Mouse (Mus musculus) intestine, embryonic 14.5 days (tissue): Measurements from ENCODE around the gene Gm12800. TPM values are rescaled to one million over a fixed set of nuclear protein-coding genes. Genes with fewer than 3 reads are reported as not detected.

Source experiments
- polyA plus RNA-seq: library from polyadenylated mRNA; unstranded; fragments of >200 nt; fragmentation: Nextera tagmentation; extraction: Ambion mirVana; gene quantifications from 2 replicates; pipeline ENCODE4 v1.2.1, GENCODE M21; 2014

The Gm12800 gene
- polyA plus RNA-seq, 1 experiment from 2014 or later, result not detected

Other genes with a start within 250 kb of the Gm12800 start
- 0.70 and 0.76 TPM in 2 replicates for gene Lepr, start 191.7 kb upstream of the Gm12800 start, polyA plus RNA-seq
- not detected in 2 replicates for gene B020004J07Rik, start 65.1 kb upstream of the Gm12800 start, polyA plus RNA-seq
- not detected in 2 replicates for gene C130073F10Rik, start 15.3 kb upstream of the Gm12800 start, polyA plus RNA-seq
- not detected in 2 replicates for gene Gm12794, start 31.3 kb downstream of the Gm12800 start, polyA plus RNA-seq
- gene Gm12790, start 71.9 kb downstream of the Gm12800 start, polyA plus RNA-seq, result not detected in 2 replicates
- gene Gm12789, start 77.5 kb downstream of the Gm12800 start, polyA plus RNA-seq, result not detected in 2 replicates
- gene Pde4b, start 178.4 kb downstream of the Gm12800 start, polyA plus RNA-seq, result 14.6 and 19.8 TPM in 2 replicates